Mouse (Mus musculus): ENCODE measurements around the gene Rnf144b. TPM values are rescaled to one million over a fixed set of nuclear protein-coding genes. Genes with fewer than 3 reads are reported as not detected.
A peak's percentile ranks its signal among the peaks of the same experiment; 100 is the strongest.

Gene Rnf144b
- total RNA-seq, 2 experiments from 2014 or later = 9.8 to 10.7 TPM

DNA sequence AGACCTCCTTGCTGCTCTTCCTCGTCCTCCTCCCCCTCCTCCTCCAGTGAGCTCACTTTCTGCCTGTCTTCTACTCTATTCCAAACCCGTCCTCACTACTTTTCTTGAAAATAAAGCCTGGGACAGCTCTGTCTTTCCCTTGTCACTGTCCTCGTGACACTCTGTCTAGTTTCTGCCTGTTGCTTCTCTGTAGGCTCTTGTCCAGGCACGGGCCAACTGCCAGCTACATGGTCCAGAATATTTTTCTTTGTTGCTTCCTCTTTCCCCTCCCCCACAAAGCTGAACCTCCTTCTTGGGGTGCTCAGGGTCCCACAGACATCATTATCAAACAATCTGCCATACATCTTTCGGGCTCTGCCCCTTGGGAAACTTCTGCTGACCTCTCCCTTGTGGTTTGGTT, 92.4 kb downstream of the Rnf144b start:
- DNase-seq (ENCODE audit: extremely low spot score in 1 of 2, low spot score in 1 of 2) = no peak

DNA sequence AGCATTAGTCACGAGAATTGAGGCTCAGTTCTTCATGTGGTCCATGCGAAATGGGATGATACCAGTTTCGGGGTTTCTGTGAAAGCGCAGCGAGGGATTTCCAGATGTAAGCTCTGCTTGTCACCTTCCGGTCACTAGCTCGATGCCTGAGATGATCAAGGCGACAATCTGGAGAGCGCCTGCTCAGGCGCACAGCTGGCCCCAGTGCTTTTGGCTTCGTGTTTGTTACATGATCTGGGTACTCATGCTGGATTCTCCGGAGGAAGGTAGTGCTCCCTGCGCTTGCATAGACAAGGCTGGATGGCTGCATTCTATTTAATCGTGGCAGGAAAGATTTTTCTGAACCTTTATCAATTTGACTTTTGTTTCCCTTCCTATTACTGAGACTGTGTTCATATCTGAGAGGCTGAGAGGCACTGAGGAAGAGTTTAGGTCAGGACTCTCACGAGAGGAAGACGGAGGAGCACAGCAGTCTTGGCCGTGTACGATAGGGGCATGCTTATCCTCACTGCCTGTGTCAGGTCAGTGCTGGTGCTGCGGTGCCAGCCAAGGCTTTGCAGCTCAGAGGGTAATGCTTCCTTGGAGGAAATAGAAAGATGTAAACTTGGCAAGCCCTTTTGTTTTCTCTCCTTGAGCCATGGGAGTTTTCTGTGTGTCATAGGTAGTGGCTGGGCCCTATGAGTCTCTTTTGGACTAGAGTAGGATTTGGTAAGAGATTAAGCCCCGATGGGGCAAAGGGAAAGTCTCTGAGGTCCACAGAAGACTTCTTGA, 93.5 kb downstream of the Rnf144b start:
- no peak for DNase-seq (ENCODE audit: extremely low spot score in 1 of 2, low spot score in 1 of 2)

DNA sequence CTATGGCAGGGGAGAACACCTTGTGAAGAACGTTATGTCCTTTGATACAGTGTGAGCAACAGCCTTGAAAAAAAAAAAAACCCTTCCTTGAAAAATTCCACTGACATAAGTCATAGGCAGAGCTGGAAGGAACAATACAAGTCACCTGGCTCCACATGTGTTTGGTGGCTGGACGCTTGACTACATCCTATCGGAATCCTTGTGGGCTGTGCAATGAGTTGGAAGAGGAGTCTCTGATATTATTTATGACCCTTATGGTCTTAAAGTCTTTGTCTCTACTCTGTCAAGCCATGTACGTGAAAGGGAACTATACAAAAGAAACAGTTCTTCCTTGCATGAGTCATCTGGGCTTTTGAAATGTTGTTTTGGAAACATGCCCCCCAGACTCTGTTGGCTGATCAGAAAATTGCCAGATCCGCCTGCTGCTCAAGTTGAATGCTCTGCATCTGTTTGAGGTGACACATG, 94.7 kb downstream of the Rnf144b start:
- no peak for DNase-seq (ENCODE audit: extremely low spot score in 1 of 2, low spot score in 1 of 2)

DNA sequence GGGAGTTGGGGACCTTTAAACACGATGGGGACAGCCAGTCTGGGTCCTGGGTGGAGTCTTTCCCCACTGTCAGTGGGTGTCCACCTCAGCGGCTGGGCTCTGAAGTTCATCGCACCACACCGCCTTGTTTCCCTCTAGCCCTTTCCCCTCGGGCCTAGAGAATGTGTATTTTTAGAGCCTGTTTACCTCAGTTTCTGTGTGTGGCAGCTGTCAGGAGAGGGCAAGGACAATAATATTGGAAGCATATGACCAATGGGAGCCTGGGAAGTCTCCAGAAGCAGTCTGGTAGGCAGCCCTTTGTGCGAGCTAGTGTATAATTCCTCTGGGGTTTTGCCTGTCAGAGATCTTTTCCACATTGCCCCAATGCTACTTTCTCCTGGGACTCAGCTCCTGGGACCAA, 95.9 kb downstream of the Rnf144b start:
- DNase-seq (ENCODE audit: extremely low spot score in 1 of 2, low spot score in 1 of 2) = no peak

DNA sequence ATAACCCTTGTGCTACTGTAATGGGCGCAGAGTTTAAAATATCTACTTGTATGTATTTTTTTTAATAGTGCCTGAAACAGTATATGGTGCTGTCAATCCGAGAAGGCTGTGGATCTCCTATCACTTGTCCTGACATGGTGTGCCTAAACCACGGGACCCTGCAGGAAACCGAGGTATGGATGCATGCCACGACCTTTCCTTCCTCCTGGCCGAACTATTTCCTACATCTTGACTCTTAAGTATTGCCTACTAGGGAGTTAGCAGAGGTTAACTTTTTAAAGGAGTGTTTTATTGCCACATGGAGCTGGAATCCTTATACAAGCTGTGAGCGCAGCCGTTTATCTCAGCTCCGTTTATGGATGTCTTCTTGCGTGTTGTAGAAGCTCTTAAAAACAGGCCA, 98.0 kb downstream of the Rnf144b start:
- no peak for DNase-seq (ENCODE audit: extremely low spot score in 1 of 2, low spot score in 1 of 2)

DNA sequence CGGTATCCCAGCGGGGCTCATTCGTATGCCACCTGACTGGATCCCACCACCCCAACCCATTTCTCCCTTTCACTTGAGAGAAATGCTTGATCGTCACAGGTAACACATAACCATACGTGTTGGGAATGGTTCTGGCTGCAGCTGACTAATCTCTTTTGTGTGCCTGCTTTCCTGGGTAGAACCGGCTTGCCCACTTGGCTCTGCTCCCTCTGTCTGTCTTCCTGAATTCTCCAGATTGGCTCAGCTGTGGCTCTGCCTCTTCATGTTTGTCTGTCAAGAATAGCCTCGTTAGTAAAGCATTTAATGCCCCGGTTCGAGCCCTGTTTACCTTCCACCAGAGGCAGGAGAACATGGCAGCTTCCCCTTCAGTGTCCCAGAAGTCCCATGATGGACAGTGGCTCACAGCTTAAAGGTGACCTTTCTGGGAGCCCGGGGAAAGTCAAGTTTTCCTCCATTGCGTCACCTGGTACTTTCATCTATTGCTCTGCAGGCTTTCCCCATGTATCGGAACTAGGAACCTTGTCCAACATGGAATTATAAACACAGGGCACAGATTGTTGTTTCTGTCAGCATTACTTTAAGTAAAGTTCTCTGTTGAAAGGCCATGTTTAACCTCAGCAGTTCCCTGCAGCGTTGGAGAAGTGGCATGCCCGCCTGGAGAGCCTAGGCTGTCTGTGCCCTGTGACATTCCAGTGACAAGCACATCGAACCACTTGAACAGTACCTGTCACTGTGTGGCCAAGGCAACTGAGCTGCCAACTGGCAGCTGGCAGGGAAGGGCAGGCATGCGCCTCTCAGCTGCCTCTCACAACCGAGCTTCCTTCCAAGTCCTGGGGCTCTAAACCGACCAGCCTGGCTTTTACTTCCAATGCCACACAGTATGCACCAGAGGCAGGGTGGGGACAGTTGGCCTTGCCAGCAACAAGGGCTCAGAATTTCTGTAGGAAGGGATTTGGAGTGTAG, 101.4 kb downstream of the Rnf144b start:
- DNase-seq (ENCODE audit: extremely low spot score in 1 of 2, low spot score in 1 of 2) = no peak

DNA sequence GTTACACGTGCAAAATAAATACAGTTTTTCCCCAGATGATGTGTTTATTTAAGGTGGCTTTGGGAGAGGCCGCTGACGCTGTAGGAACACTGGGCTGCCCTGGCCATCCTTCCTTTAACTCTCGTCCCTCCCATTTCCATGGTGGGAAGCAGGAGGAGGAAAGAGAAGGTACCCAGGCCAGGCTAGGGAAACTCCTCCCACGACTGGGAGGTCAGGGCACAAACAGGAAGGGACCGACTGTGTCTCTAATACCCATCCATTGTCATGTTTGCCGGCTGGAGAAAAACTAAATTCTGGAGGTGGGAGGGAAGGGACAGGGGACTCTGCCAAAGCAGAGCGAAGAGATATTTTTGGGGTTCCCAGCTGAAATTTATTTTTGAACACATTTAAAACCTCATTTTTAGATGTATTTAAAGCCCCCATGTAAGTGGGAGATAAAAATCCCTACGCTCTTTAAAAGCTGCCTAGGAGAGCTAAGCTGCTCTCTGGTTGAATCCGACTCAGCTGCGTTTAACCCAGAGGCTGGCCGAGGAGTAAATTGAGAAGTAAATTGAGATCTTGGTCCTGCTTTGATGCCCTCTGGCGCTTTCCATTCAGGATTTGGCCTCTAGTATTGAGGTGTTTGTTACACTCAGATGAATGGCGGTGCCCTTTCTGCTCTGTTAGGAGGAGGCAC, 102.3 kb downstream of the Rnf144b start:
- no peak for DNase-seq (ENCODE audit: extremely low spot score in 1 of 2, low spot score in 1 of 2)

DNA sequence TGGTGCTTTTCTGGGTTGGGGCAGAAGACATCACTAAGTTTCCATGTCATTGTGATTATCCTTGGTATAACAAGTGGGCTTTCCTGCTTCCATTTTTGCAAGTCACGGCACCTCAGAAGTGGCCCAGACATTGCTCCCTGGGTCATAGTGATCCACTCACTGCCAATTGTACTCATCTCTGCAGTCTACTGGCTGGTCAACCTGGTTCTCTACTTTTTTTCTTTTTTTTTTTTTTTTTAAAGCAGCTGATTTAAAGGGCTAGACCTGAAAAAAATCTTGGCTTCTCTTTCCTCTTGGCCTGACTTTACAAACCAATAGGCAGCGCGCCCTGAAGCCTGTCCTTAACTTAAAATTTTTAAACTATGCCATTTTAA, 102.9 kb downstream of the Rnf144b start:
- DNase-seq (ENCODE audit: extremely low spot score in 1 of 2, low spot score in 1 of 2) = no peak

DNA sequence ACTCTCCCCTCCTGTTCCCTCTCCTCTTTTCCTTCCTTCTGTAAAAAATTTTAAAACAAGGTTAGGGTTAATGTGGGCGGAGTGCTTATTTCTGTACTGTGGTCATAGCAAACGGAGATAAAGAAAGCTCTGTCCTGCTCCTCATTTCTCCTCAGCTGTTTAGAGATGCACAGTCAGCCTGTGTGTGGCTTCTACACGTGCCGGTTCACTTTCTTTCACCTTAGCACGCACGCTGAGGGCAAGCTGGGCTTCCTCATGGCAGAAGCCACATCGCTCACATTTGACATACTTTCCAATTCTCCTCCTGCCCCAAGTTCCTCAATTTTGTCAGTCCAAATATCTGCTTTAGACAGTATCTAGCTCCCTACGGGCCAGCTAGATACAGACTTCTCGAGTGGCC, 103.3 kb downstream of the Rnf144b start:
- DNase-seq (ENCODE audit: extremely low spot score in 1 of 2, low spot score in 1 of 2) = no peak

DNA sequence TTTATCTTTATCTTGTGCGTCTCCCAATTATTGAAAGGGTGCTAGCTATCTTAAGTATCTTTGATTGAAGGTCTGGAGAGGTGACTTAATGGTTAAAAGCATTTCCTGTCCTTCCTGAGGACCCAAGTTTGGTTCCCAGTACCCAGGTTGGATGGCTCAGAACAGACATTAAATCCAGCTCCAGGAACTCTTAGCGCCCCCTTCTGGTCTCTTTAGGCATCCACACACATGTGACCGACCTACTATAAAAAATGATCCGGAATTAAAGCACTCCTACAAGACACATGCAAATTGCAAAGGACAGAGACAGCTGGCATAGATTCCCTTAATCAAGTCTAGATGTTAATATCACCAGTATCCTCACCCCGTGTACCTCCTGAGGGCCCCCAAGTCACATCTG, 104.1 kb downstream of the Rnf144b start:
- DNase-seq (ENCODE audit: extremely low spot score in 1 of 2, low spot score in 1 of 2) = no peak

DNA sequence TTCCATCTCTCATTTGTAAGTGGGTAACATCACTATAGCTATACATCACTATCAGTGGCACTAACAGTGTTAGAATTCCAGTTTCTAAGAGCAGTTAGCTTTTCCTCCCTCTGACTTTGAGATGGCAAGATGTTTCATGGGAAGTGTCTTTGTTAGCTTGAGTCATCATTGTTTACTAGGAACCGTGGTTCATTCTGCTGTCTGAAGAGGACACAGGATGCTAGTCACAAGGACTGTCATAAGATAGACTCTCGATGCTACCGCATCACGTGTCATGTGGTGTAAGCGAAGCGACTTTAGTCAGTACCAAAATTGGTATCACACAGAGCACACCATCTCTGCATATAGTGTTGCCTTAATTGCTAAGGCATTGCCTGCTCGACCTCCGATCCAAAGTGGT, 105.7 kb downstream of the Rnf144b start:
- DNase-seq (ENCODE audit: extremely low spot score in 1 of 2, low spot score in 1 of 2) = no peak

DNA sequence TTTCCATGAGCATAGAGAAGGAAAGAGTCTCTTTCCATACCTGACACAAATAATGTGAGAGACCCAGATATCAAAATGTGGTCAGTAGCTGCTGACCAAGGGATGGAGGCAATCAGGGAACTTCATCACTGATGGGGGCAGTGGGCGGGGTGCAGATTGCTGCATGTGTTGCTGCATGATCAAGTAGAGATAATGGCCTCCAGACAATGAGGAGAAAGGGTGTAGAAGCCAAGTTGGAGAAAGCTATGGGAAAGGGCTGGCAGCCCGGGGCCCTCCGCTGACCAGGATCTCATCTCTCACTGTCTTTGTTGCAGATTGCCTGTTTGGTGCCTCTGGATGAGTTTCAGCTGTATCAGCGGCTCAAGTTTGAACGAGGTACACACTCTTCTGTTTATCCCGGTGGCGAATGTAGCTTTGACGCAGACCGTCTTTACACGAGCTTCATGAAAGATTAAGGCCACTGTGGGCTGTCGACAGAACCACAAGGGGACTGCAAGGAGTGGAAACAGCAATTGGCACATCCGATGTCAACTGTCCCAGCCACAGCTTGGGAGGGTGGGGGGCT, 106.3 kb downstream of the Rnf144b start:
- DNase-seq (ENCODE audit: extremely low spot score in 1 of 2, low spot score in 1 of 2) = no peak

DNA sequence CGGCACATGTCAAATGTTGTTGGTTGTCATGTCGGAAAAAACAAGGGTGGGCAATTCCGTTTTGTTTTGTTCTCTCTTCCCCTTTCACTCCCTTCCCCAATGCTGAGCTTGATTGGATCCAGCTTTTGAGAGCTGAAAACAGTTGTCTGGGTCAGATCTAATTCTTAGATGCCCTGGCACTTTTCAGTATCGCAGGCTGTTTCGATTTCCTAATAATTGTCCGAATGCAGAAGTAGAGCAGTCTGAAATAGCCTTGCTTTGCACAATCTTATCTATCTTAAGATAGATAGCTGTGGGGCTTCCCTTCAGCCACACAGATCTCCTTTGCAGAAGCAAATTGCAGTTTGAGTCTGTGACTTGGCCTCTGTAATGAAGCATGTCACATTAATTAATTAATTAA, 109.7 kb downstream of the Rnf144b start:
- DNase-seq (ENCODE audit: extremely low spot score in 1 of 2, low spot score in 1 of 2) = no peak

DNA sequence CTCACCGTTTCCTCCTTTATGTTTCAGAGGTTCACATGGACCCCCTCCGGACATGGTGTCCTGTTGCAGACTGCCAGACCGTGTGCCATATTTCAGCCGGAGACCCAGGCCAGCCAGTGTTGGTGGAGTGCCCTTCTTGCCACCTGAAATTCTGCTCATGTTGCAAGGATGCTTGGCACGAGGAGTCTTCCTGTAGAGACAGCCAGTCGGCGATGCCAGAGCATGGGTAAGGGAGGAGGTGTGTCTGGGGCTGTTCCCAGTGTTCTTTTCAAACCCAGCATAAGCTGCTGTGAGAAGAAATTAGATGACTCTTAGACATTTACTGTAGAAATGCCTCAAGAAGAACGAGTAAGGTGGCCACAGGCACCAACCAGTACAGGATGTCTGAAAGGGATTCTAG, 114.9 kb downstream of the Rnf144b start:
- DNase-seq (ENCODE audit: extremely low spot score in 1 of 2, low spot score in 1 of 2) = no peak

DNA sequence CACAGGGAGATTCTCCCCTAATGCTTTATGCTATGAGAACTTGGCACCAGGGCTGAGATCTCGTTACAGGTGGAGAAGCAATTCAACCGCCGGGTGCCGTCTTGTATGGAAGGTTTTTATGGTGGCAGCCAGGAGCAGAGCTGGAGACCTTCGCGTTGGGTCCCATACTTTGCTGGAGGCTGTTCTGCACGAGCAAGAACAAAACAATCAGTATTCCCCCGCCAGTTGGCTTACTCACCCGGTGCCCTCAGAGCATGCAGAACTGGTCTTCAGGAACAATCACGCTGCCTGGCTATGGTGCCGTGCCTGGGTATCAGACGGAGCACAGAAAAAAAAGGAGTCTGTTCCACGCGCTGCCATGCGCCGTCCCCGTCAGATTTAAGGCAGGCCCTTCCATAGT, 115.7 kb downstream of the Rnf144b start:
- no peak for DNase-seq (ENCODE audit: extremely low spot score in 1 of 2, low spot score in 1 of 2)

DNA sequence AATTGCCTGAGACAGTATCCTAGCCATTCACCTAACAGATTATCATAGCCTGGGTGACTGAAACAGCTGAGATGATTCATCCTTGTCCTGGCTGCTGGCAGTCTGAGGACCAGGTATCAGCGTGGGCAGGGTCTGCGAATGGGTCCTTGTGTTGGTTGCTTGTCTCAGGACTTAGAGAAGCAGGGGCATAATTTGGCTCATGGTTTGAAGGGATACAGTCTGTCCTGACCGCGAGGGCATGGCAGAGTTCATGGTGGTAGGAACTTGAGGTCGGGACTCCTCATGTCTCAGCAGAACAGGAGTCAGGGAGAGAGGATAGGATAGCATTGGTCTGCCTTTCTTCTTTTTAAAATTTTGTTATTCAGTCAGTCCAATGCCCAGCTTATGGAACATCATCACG, 121.1 kb downstream of the Rnf144b start:
- no peak for DNase-seq (ENCODE audit: extremely low spot score in 1 of 2, low spot score in 1 of 2)

DNA sequence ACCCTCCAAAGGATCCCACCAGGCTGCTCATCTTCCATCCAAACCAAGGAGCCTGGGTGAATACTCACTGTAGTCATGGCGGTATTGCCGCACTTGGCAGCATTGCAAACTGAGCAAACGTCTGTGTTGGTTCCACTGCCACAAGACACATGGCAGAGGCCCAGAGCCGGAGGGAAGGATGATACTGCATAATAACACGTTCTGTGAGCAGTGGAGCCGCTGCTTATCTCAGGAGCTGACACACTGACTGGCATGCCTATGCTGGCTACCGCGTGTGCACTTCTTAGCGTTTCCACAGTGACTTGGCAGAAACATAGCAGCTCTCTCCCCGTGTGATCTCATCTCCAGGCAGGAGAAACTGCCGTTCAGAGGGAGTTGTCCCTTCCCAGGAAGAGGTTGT, 122.3 kb downstream of the Rnf144b start:
- peak; percentile 30 to 44 for DNase-seq (ENCODE audit: extremely low spot score in 1 of 2, low spot score in 1 of 2)

DNA sequence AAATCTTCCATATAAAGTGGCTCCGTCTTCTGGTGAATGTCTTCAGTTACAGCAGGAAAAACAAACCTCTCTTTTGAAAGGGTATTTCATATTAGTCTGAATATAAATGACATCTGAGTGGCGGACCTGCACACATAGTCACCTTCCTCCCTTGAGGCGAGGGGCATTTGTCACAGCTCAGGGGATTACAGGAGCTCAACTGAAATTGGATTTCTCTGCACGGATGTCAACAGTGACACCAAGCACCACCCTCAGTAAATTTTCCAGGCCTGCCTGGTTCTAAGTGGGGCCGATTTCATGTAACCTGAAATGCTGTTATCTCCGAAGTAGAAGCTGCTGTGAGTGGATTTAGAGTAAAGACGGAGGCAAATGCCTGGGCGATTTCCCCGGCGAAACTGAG, 124.0 kb downstream of the Rnf144b start:
- no peak for DNase-seq (ENCODE audit: extremely low spot score in 1 of 2, low spot score in 1 of 2)

DNA sequence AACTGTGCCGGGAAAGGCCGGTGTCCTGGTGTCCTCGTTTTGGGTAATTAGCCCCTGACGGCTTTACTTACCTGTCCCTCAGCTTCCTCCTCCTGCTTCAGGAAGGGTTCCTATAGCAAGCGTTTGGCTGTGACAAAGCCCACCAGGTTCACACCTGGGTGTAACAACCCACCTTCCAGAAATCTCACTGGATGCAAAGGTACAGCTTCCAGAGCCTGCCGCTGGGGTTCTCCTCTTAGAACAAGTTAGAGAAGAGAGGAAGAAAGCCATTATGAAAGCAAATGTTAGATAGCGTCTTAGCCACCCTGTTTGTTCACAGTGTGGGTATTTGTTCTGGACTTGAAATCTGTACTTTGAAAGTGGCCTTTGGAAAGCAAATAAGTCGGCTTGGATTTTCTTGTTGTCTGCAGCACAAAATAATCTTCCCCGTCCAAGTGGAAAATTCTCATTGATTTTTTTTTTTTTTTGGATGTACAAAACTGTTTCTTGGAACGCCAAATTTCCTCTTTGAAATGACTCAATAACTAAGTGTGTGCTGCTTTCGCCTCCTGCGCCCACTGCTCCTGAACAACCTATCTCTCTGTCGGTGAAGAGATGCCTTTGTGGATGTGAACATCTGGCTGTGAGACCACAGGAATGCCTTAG, 124.8 kb downstream of the Rnf144b start:
- no peak for DNase-seq (ENCODE audit: extremely low spot score in 1 of 2, low spot score in 1 of 2)

Data from layer of hippocampus, postnatal 25 days (tissue).